Mouse (Mus musculus) CD4-positive, CD25-positive, alpha-beta regulatory T cell, adult 4 months (primary cell): Measurements from ENCODE around the gene Atxn1l. TPM values are rescaled to one million over a fixed set of nuclear protein-coding genes. Genes with fewer than 3 reads are reported as not detected.

Experiments used
- polyA plus RNA-seq, 2 experiments: library from polyadenylated mRNA; unstranded; fragments of 100-300 nt; shearing (Covaris generic); gene quantifications; one replicate each; pipeline ENCODE4 v1.2.1; 2017

The Atxn1l gene
- polyA plus RNA-seq, 2 experiments from 2014 or later: 2.3 to 3.8 TPM

Other genes starting within 250 kb of the Atxn1l start
- gene Pmfbp1, start 243.7 kb downstream of the Atxn1l start, polyA plus RNA-seq: not detected
- gene Dhx38, start 171.9 kb downstream of the Atxn1l start, polyA plus RNA-seq: 10 to 100 TPM; 11.7 to 26.7 TPM
- gene Txnl4b, start 171.8 kb downstream of the Atxn1l start, polyA plus RNA-seq: 10 to 100 TPM; 23.6 to 32.9 TPM
- gene Hp, start 158.6 kb downstream of the Atxn1l start, polyA plus RNA-seq: not detected
- 10 to 100 TPM; 39.2 to 46.8 TPM for gene Dhodh, start 129.1 kb downstream of the Atxn1l start, polyA plus RNA-seq
- under 1 TPM; 0.74 to 0.79 TPM for gene Pkd1l3, start 123.2 kb downstream of the Atxn1l start, polyA plus RNA-seq
- gene Ist1, start 44.5 kb downstream of the Atxn1l start, polyA plus RNA-seq: 100 to 1,000 TPM; 139 to 163 TPM
- 1 to 10 TPM; 3.6 to 7.9 TPM for gene Zfp821, start 32.2 kb downstream of the Atxn1l start, polyA plus RNA-seq
- gene Ap1g1, start 40.8 kb upstream of the Atxn1l start, polyA plus RNA-seq: 10 to 100 TPM; 32.7 to 34.3 TPM
- 1 to 10 TPM in 1 of 2 experiments, under 1 TPM in 1; 0.84 to 1.0 TPM for gene Phlpp2, start 130.8 kb upstream of the Atxn1l start, polyA plus RNA-seq
- gene Marveld3, start 224.5 kb upstream of the Atxn1l start, polyA plus RNA-seq: not detected